Comparison of ENCODE assay signal across 11 mouse cellular contexts in the genomic region with DNA sequence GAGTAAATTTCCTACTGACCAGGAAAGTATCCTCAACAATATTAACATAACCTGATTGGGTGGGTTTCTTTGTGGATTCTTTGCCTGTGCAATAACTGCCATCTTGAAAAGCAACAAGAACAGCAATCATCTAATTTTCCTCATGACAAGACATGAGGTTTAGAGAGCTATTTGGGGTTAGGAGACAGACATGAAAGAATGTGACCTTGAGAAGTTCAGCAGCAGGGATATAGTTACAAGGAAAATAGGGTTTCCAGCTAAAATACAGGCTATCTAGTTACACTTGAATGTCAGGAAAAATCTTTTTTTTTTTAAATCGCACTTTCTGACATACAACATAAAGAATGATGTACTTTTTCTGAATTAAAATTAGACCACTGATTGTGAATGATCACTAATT.
"Had no signal": no experiment of that assay in that cellular context is flagged by ENCODE, and none has a peak within 500 bp of the region (broad histone marks: within the 10 kb centered on the region; RNA-seq: fewer than 3 reads in every experiment).

No protein-coding gene starts in this region.

- H3K9me3 ChIP-seq: limb, embryonic 13.5 days; midbrain, embryonic 15.5 days; neural tube, embryonic 12.5 days had no signal

- H3K27ac ChIP-seq: limb, embryonic 13.5 days; liver, embryonic 14.5 days; midbrain, embryonic 15.5 days; neural tube, embryonic 12.5 days had no signal

- H3K36me3 ChIP-seq: limb, embryonic 13.5 days; midbrain, embryonic 15.5 days; neural tube, embryonic 12.5 days had no signal

- H3K4me2 ChIP-seq: limb, embryonic 13.5 days; midbrain, embryonic 11.5 days; midbrain, embryonic 15.5 days; neural tube, embryonic 12.5 days had no signal

- ATAC-seq: midbrain, embryonic 15.5 days had no signal

- H3K4me1 ChIP-seq: limb, embryonic 13.5 days; midbrain, embryonic 15.5 days; neural tube, embryonic 12.5 days had no signal

- H3K4me3 ChIP-seq: limb, embryonic 13.5 days; midbrain, embryonic 15.5 days; neural tube, embryonic 12.5 days had no signal

- DNase-seq: kidney, postnatal 10 days; kidney, postnatal 4 days; left cerebral cortex, postnatal 4 days; lung, adult 18-20 months; thymus, adult 18-20 months; thymus, postnatal 14 days had no signal

- H3K27me3 ChIP-seq: limb, embryonic 13.5 days; midbrain, embryonic 15.5 days; neural tube, embryonic 12.5 days had no signal

- H3K9ac ChIP-seq: limb, embryonic 13.5 days; liver, embryonic 14.5 days; midbrain, embryonic 15.5 days; neural tube, embryonic 12.5 days had no signal
